17 mouse cellular contexts compared by ENCODE assay signal in the genomic region with DNA sequence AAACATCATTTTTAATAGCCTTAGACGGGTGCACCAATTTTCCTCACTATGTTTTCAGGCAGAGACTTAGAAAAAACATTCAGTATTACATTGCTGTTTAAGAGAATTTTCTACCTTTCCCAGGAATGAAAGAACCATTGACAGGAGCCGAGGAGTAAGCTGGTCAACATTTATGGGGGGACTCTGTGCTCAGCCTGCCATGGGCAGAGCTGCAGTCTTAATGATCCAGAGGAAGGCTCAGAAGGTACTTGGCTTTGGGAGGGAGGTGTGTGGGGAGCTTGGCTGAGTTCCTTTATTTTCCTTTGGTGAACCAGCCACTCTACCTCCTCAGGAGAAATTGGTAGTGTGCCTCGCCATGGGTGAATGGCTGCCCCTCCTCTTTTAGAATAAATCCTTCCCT.
"Had no signal": no experiment of that assay in that cellular context is flagged by ENCODE, and none has a peak within 500 bp of the region (broad histone marks: within the 10 kb centered on the region; RNA-seq: fewer than 3 reads in every experiment).

No protein-coding gene starts in this region.

- H3K4me2 ChIP-seq: lung, embryonic 15.5 days; midbrain, embryonic 11.5 days; midbrain, embryonic 13.5 days; midbrain, embryonic 15.5 days; neural tube, embryonic 12.5 days; stomach, embryonic 15.5 days had no signal

- H3K4me3 ChIP-seq: lung, embryonic 15.5 days; megakaryocyte, embryonic 14.5 days; midbrain, embryonic 13.5 days; midbrain, embryonic 15.5 days; neural tube, embryonic 12.5 days; stomach, embryonic 15.5 days had no signal

- ATAC-seq: lung, postnatal 0 days; midbrain, embryonic 13.5 days; midbrain, embryonic 15.5 days had no signal

- H3K36me3 ChIP-seq: lung, embryonic 15.5 days; midbrain, embryonic 13.5 days; midbrain, embryonic 15.5 days; neural tube, embryonic 12.5 days; stomach, embryonic 15.5 days had no signal

- DNase-seq: lung, adult 2 months; lung, postnatal 14 days; lung, postnatal 36 days; right cerebral cortex, postnatal 14 days; thymus, adult 2 months; thymus, postnatal 25 days; thymus, postnatal 4 days had no signal

- H3K4me1 ChIP-seq: lung, embryonic 15.5 days; megakaryocyte, embryonic 14.5 days; midbrain, embryonic 13.5 days; midbrain, embryonic 15.5 days; neural tube, embryonic 12.5 days; stomach, embryonic 15.5 days had no signal

- H3K27me3 ChIP-seq: lung, embryonic 15.5 days; megakaryocyte, embryonic 14.5 days; midbrain, embryonic 13.5 days; midbrain, embryonic 15.5 days; neural tube, embryonic 12.5 days; stomach, embryonic 15.5 days had no signal

- H3K27ac ChIP-seq: lung, embryonic 15.5 days; macrophage; midbrain, embryonic 13.5 days; midbrain, embryonic 15.5 days; neural tube, embryonic 12.5 days; stomach, embryonic 15.5 days; stomach, postnatal 0 days had no signal

- H3K9ac ChIP-seq: lung, embryonic 15.5 days; midbrain, embryonic 13.5 days; midbrain, embryonic 15.5 days; neural tube, embryonic 12.5 days; stomach, embryonic 15.5 days had no signal

- H3K9me3 ChIP-seq: lung, embryonic 15.5 days; midbrain, embryonic 13.5 days; midbrain, embryonic 15.5 days; neural tube, embryonic 12.5 days; stomach, embryonic 15.5 days had no signal
